Mouse (Mus musculus) granulocyte monocyte progenitor cell, adult 5-6 weeks (primary cell): ENCODE measurements around the gene D6Wsu163e. TPM values are rescaled to one million over a fixed set of nuclear protein-coding genes. Genes with fewer than 3 reads are reported as not detected.

Experiments used
- ATAC-seq: replicated peaks from 2 replicates; pipeline ENCODE4 v1.8.0; 2016; ENCODE audit warnings: mild to moderate bottlenecking, moderate TSS enrichment, inconsistent platforms; ENCODE audit not compliant: poor library complexity, severe bottlenecking
- total RNA-seq, 2 experiments: library from RNA; stranded (forward) in 1 of 2; stranded (reverse) in 1 of 2; fragments of 200-712, 200-1000 nt in 1 of 2; fragments of >200 nt in 1 of 2; fragmentation: Nextera tagmentation in 1 of 2; gene quantifications; 2 replicates each; pipeline ENCODE4 v1.2.3; 2014 to 2017

The D6Wsu163e gene
- total RNA-seq, 2 experiments from 2014 or later, result 33.5 to 51.9 TPM

GRCm38 (mm10) chr6:126996399-126996798, 56.6 kb downstream of the D6Wsu163e start:
- peak; percentile 100 for ATAC-seq

GRCm38 (mm10) chr6:127005646-127006045, 65.9 kb downstream of the D6Wsu163e start:
- ATAC-seq, result no peak

GRCm38 (mm10) chr6:127006551-127006950, 66.8 kb downstream of the D6Wsu163e start:
- ATAC-seq, result no peak

- no peak for ATAC-seq
Observed at GRCm38 (mm10) chr6:127010021-127010420, 70.3 kb downstream of the D6Wsu163e start.

- ATAC-seq, result no peak
Observed at GRCm38 (mm10) chr6:127011947-127012535, 72.3 kb downstream of the D6Wsu163e start.

- no peak for ATAC-seq
Observed at GRCm38 (mm10) chr6:127014906-127015770, 75.4 kb downstream of the D6Wsu163e start, which contains the start of gene Fgf6. Gene Fgf6, plus strand, starts transcription at chr6:127015586.

GRCm38 (mm10) chr6:127019254-127019653, 79.5 kb downstream of the D6Wsu163e start:
- ATAC-seq, result no peak

- no peak for ATAC-seq
Observed at GRCm38 (mm10) chr6:127020431-127020830, 80.7 kb downstream of the D6Wsu163e start.

GRCm38 (mm10) chr6:127024836-127025235, 85.1 kb downstream of the D6Wsu163e start:
- no peak for ATAC-seq

Other genes starting within 250 kb of the D6Wsu163e start
- 0.11 TPM in 1 of 2 replicates, not detected in the other for gene Kcna6, start 199.3 kb upstream of the D6Wsu163e start, total RNA-seq (2014; fragmentation: Nextera tagmentation)
- not detected in 2 replicates for gene Kcna6, start 199.3 kb upstream of the D6Wsu163e start, total RNA-seq (2017)
- 76.0 and 87.8 TPM in 2 replicates for gene Ndufa9, start 90.8 kb upstream of the D6Wsu163e start, total RNA-seq (2014; fragmentation: Nextera tagmentation)
- gene Ndufa9, start 90.8 kb upstream of the D6Wsu163e start, total RNA-seq (2017), result 153 and 186 TPM in 2 replicates
- not detected in 2 replicates for gene Akap3, start 86.9 kb upstream of the D6Wsu163e start, total RNA-seq (2014; fragmentation: Nextera tagmentation)
- gene Akap3, start 86.9 kb upstream of the D6Wsu163e start, total RNA-seq (2017), result not detected in 2 replicates
- gene Dyrk4, start 18.1 kb upstream of the D6Wsu163e start, total RNA-seq (2014; fragmentation: Nextera tagmentation), result not detected in 2 replicates
- gene Dyrk4, start 18.1 kb upstream of the D6Wsu163e start, total RNA-seq (2017), result not detected in 2 replicates
- gene Rad51ap1, start 375 bp upstream of the D6Wsu163e start, total RNA-seq (2014; fragmentation: Nextera tagmentation), result 45.2 and 51.5 TPM in 2 replicates
- gene Rad51ap1, start 375 bp upstream of the D6Wsu163e start, total RNA-seq (2017), result 140 and 161 TPM in 2 replicates
- not detected in 2 replicates for gene Fgf6, start 75.6 kb downstream of the D6Wsu163e start, total RNA-seq (2014; fragmentation: Nextera tagmentation)
- not detected in 2 replicates for gene Fgf6, start 75.6 kb downstream of the D6Wsu163e start, total RNA-seq (2017)
- gene Fgf23, start 132.9 kb downstream of the D6Wsu163e start, total RNA-seq (2014; fragmentation: Nextera tagmentation), result not detected in 2 replicates
- gene Fgf23, start 132.9 kb downstream of the D6Wsu163e start, total RNA-seq (2017), result not detected in 2 replicates
- 10.7 and 11.6 TPM in 2 replicates for gene Tigar, start 169.6 kb downstream of the D6Wsu163e start, total RNA-seq (2014; fragmentation: Nextera tagmentation)
- gene Tigar, start 169.6 kb downstream of the D6Wsu163e start, total RNA-seq (2017), result 12.8 and 18.5 TPM in 2 replicates
- 125 and 390 TPM in 2 replicates for gene Ccnd2, start 212.2 kb downstream of the D6Wsu163e start, total RNA-seq (2014; fragmentation: Nextera tagmentation)
- gene Ccnd2, start 212.2 kb downstream of the D6Wsu163e start, total RNA-seq (2017), result 51.6 and 54.8 TPM in 2 replicates